In the genomic region with DNA sequence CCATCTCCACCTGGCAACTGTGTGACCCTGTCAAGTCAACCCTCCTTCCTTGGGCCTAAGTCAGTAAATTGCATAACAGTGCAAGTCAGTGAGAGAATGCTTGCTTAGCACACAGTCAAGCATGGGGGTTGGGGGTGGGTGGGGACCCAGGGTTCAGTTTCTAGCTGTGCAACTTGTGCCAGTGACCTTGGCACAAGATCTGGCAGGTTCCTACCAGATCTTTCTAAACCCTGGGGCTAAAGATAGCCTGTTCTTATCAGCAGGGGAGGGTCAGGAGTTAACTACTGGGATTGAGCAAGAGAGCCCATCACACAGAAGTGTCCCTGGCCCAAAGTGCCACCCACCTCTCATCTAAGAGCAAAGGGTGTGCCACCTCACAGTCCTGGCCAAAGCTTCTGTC, we compare ENCODE assay signal across 13 mouse cellular contexts. TPM values are rescaled to one million over a fixed set of nuclear protein-coding genes. Genes with fewer than 3 reads are reported as not detected.
A peak's percentile ranks its signal among the peaks of the same experiment; 100 is the strongest.
DNase-seq lines count a peak whose midpoint lies in the region; ATAC-seq lines count a peak whose summit lies in the region.
"Had no signal": no experiment of that assay in that cellular context is flagged by ENCODE, and none has a peak within 500 bp of the region (broad histone marks: within the 10 kb centered on the region; RNA-seq: fewer than 3 reads in every experiment).

No protein-coding gene starts in this region.

- H3K4me1 ChIP-seq in heart, embryonic 14.5 days (ENCODE audit: control insufficient read depth in 2 of 2, insufficient read depth in 2 of 2, low read length in 2 of 2), result peaks cover 13 to 25% of the 10 kb centered on the region in 2 experiments
- peaks cover 5% of the 10 kb centered on the region; the same call in 1 of the 2 replicates for H3K4me1 ChIP-seq in forebrain, embryonic 11.5 days (replicated peaks; ENCODE audit: control insufficient read depth, insufficient read depth, low read length)

- H3K27me3 ChIP-seq in heart, embryonic 14.5 days (ENCODE audit: control insufficient read depth, insufficient read depth, low read length), result no peaks in the 10 kb centered on the region
- H3K27me3 ChIP-seq in forebrain, embryonic 11.5 days (ENCODE audit: control insufficient read depth, insufficient read depth, low read length), result no peaks in the 10 kb centered on the region
- H3K27me3 ChIP-seq: forebrain, embryonic 13.5 days had no signal

- H3K4me2 ChIP-seq in heart, embryonic 14.5 days (ENCODE audit: low read length), result no peak overlapping the region
- no peak overlapping the region for H3K4me2 ChIP-seq in forebrain, embryonic 11.5 days (ENCODE audit: low read depth, low read length, severe bottlenecking)
- H3K4me2 ChIP-seq: forebrain, embryonic 13.5 days had no signal

- peak; percentile 98 for DNase-seq in heart, adult 11 months
- DNase-seq in heart, postnatal 25 days (ENCODE audit: low spot score), result no peak
- DNase-seq in R1 (ENCODE audit: low read depth, low spot score), result peak; percentile 76
- DNase-seq in lung, postnatal 10 days, result peak; percentile 44
- no peak for DNase-seq in layer of hippocampus, postnatal 25 days (ENCODE audit: extremely low spot score in 1 of 2, low spot score in 1 of 2)
- no peak for DNase-seq in thymus, postnatal 0 days (ENCODE audit: low spot score)
- no peak for DNase-seq in forebrain, embryonic 11.5 days (ENCODE audit: low spot score)
- DNase-seq: cerebellum, adult 11-12 months; spleen, adult 18-20 months had no signal

- H3K9ac ChIP-seq in heart, embryonic 14.5 days (ENCODE audit: low read length), result no peak overlapping the region
- no peak overlapping the region for H3K9ac ChIP-seq in forebrain, embryonic 11.5 days (ENCODE audit: low read length)
- H3K9ac ChIP-seq: forebrain, embryonic 13.5 days had no signal

- H3K27ac ChIP-seq in heart, embryonic 14.5 days (replicated peaks in 1 of 2; ENCODE audit: control insufficient read depth in 1 of 2, insufficient read depth in 1 of 2, low read depth in 2 of 2, low read length in 2 of 2), result peak overlapping the region; percentile 43 to 64
- no peak overlapping the region for H3K27ac ChIP-seq in forebrain, embryonic 11.5 days (ENCODE audit: low read depth, low read length)
- H3K27ac ChIP-seq: forebrain, embryonic 13.5 days; macrophage had no signal

- H3K36me3 ChIP-seq in heart, embryonic 14.5 days (ENCODE audit: control insufficient read depth, insufficient read depth, low read length), result peaks cover 11% of the 10 kb centered on the region
- no peaks in the 10 kb centered on the region for H3K36me3 ChIP-seq in forebrain, embryonic 11.5 days (ENCODE audit: control insufficient read depth, insufficient read depth, low read length)

- H3K4me3 ChIP-seq in heart, embryonic 14.5 days (ENCODE audit: control insufficient read depth in 1 of 2, insufficient read depth in 1 of 2, low read depth in 1 of 2, low read length in 2 of 2), result no peak overlapping the region
- no peak overlapping the region for H3K4me3 ChIP-seq in forebrain, embryonic 11.5 days (ENCODE audit: low read depth, low read length)
- H3K4me3 ChIP-seq: forebrain, embryonic 13.5 days had no signal

- no peaks in the 10 kb centered on the region for H3K9me3 ChIP-seq in heart, embryonic 14.5 days (ENCODE audit: control insufficient read depth, low read length)
- H3K9me3 ChIP-seq in forebrain, embryonic 11.5 days (ENCODE audit: control insufficient read depth, low read length), result no peaks in the 10 kb centered on the region
- H3K9me3 ChIP-seq: forebrain, embryonic 13.5 days had no signal

- no peak for ATAC-seq in heart, embryonic 14.5 days (ENCODE audit: insufficient number of reproducible peaks, insufficient read depth, low FRiP score, low read depth)
- no peak for ATAC-seq in forebrain, embryonic 11.5 days (replicated peaks; ENCODE audit: low FRiP score)
- ATAC-seq: activated CD4-positive, CD25-positive, alpha-beta regulatory T cell, adult 4 months; forebrain, embryonic 13.5 days had no signal

- intact Hi-C loops in heart, postnatal 25 days (cut with DNase I), result no loop called here

RNA-seq across cellular contexts. Expression of gene Spc24, which starts 2.0 kb away (rescaled TPM):
- total RNA-seq in heart, postnatal 25 days (2021), result 1 to 10 TPM; 3.2 to 4.0 TPM
- 82.9 and 97.9 TPM in 2 replicates for polyA plus RNA-seq in heart, embryonic 14.5 days (2014; fragmentation: Nextera tagmentation; extraction: Ambion mirVana)
- total RNA-seq in layer of hippocampus, postnatal 25 days (2021), result 1 to 10 TPM; 1.1 to 2.5 TPM
- 136 and 144 TPM in 2 replicates for polyA plus RNA-seq in thymus, postnatal 0 days (2015; fragmentation: Nextera tagmentation; extraction: Ambion mirVana)
- 138 and 162 TPM in 2 replicates for polyA plus RNA-seq in forebrain, embryonic 11.5 days (2014; fragmentation: Nextera tagmentation; extraction: Ambion mirVana)

RNA-seq across cellular contexts. Expression of gene Kank2, which starts 36.4 kb away (rescaled TPM):
- 10 to 100 TPM; 52.5 to 58.0 TPM for total RNA-seq in heart, postnatal 25 days (2021)
- 11.1 and 11.6 TPM in 2 replicates for polyA plus RNA-seq in heart, embryonic 14.5 days (2014; fragmentation: Nextera tagmentation; extraction: Ambion mirVana)
- 1 to 10 TPM; 6.3 to 7.4 TPM for total RNA-seq in layer of hippocampus, postnatal 25 days (2021)
- 1.8 and 2.0 TPM in 2 replicates for polyA plus RNA-seq in thymus, postnatal 0 days (2015; fragmentation: Nextera tagmentation; extraction: Ambion mirVana)
- 5.1 and 5.9 TPM in 2 replicates for polyA plus RNA-seq in forebrain, embryonic 11.5 days (2014; fragmentation: Nextera tagmentation; extraction: Ambion mirVana)
- polyA plus RNA-seq: activated CD4-positive, CD25-positive, alpha-beta regulatory T cell, adult 4 months had no signal

RNA-seq across cellular contexts. Expression of gene Ldlr, which starts 38.9 kb away (rescaled TPM):
- 1 to 10 TPM; 2.7 to 3.1 TPM for total RNA-seq in heart, postnatal 25 days (2021)
- polyA plus RNA-seq in heart, embryonic 14.5 days (2014; fragmentation: Nextera tagmentation; extraction: Ambion mirVana), result 7.3 and 10.8 TPM in 2 replicates
- total RNA-seq in layer of hippocampus, postnatal 25 days (2021), result 10 to 100 TPM; 20.5 to 20.7 TPM
- polyA plus RNA-seq in thymus, postnatal 0 days (2015; fragmentation: Nextera tagmentation; extraction: Ambion mirVana), result 16.9 and 21.8 TPM in 2 replicates
- 23.2 and 23.7 TPM in 2 replicates for polyA plus RNA-seq in forebrain, embryonic 11.5 days (2014; fragmentation: Nextera tagmentation; extraction: Ambion mirVana)

Comparison
In these comparisons a context has a peak if more than half of its experiments do, and no peak if none do; other contexts are left out.
1. DNase-seq: peak in heart, adult 11 months (single experiment), R1 (single experiment) and lung, postnatal 10 days (single experiment); none in heart, postnatal 25 days (single experiment), layer of hippocampus, postnatal 25 days (0 of 2), thymus, postnatal 0 days (single experiment) and forebrain, embryonic 11.5 days (single experiment).